Mouse (Mus musculus) brain, embryonic 14.5 days (tissue): ENCODE measurements around the gene Gp9. TPM values are rescaled to one million over a fixed set of nuclear protein-coding genes. Genes with fewer than 3 reads are reported as not detected.

Experiments used
- DNase-seq: peaks from one replicate; pipeline ENCODE4 v3.0.0-alpha.2; 2011; ENCODE audit warnings: low read depth
- CTCF ChIP-seq: fragments of 200-500 bp; IDR thresholded peaks from 2 replicates; pipeline ENCODE4 v1.5.1; 2012; ENCODE audit warnings: inconsistent platforms, mild to moderate bottlenecking, moderate library complexity, borderline replicate concordance; ENCODE audit not compliant: insufficient read depth, insufficient read length; ENCODE audit errors: extremely low read depth
- POLR2A ChIP-seq: fragments of 200-500 bp; IDR thresholded peaks from 2 replicates; pipeline ENCODE4 v1.6.1; 2012; ENCODE audit warnings: mild to moderate bottlenecking, inconsistent platforms, borderline replicate concordance; ENCODE audit not compliant: poor library complexity, insufficient read depth, insufficient read length, severe bottlenecking; ENCODE audit errors: extremely low read depth
- polyA plus RNA-seq: library from polyadenylated mRNA; depleted of rRNA; stranded (reverse); fragments of >200 nt; gene quantifications from 2 replicates; pipeline ENCODE4 v1.2.3, GENCODE M21; 2012

Gp9 gene
- polyA plus RNA-seq, 1 experiment = 1.3 TPM

DNA sequence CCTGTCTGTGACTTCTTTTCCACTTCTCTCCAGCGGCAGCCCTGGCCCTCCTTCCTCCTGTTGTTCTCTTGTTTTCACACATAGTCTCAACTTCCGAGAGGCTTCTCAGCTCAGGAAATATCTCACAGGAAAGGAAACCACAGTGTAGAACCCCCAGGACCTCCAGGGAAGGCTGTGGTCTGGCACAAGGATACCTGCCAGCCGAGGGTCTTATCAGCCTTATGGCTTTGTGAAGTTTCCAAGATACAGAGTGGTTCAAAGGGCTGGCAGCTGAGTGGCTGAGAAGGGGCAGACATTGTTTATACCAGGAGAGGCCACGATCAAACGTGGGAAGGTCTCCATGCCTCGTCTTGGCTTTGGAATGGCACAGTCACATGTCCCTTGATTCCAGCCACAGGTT is 38.0 kb upstream of the Gp9 start:
- DNase-seq = no peak
- TF ChIP-seq POLR2A (no peak), CTCF (no peak)

DNA sequence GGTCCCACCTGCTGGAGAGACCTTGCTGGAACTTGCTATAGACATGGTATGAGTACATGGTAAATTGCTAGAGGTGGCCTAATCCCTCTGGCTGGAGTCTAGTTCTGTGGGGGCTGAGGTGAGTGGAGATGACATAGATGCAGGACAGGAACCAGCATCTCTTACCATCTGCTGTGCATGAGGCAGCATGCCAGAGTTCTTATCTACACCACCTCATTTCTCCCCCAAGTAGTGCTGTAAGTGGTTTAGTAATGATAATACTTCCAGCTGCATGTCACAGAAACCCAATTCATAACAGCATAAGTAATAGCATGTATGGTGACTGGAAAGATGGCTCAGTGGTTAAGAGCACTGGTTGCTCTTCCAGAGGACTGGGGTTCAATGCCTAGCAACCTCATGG is 37.4 kb upstream of the Gp9 start:
- TF ChIP-seq CTCF = no peak
- TF ChIP-seq POLR2A = no peak

DNA sequence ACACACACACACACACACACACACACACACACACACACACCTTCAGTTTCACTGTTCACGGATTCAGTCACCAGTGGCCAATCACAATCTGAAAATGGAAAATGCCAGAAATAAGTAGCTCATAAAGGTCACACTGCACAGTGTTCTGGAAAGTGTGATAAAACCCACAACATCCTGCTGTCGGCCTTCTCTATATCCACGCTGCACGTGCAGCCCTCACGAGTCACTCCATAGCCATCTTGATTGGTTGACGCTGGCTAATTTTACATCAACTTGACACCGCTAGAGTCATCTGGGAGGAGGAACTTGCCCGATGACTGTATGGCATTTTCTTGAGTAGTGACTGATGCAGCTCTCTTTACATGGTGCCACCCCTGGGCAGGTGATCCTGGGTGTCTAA is 35.9 kb upstream of the Gp9 start:
- TF ChIP-seq CTCF = no peak
- TF ChIP-seq POLR2A = no peak
- no peak for DNase-seq

More for the DNA sequence above, 37.4 kb upstream of the Gp9 start:
- no peak for DNase-seq

DNA sequence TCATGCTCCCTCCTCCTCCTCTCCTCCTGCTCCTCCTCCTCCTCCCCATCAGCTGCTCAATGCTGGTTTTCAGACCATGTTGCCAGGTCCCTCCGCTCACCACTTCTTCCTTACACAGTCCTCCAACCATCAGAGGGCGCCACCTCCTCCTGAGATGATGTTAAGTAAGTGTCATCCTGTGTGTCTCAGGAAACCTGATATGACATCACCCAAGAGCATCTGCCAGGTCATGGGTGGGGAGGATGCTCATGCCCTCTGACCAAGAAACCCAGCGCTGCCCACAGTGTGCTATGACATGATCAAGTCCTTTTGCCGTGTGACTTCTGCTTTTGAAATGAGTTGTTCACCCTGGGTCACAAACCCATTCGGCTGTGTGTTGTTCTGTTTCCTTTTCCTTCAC is 35.1 kb upstream of the Gp9 start:
- DNase-seq = no peak
- TF ChIP-seq POLR2A (no peak), CTCF (no peak)

DNA sequence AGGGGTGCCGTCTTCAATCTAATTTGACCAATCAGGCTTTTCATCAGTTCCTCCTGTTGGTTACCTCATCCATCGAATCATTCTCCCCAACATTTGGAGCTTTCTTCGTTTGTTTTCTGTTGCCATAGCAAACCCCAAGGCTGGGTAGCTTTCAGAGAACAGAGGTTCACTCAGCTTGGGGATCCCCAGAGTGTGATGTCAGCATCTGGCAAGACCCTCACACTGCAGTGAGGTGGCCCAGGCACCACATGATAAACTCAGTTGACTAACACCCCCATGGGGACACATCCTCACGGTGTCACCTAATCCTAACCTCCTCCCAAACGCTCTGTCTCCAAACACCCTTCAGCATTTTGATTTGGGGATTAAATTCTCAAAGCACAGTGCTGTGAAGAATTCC is 34.6 kb upstream of the Gp9 start:
- no peak for DNase-seq
- TF ChIP-seq CTCF (no peak), POLR2A (no peak)

DNA sequence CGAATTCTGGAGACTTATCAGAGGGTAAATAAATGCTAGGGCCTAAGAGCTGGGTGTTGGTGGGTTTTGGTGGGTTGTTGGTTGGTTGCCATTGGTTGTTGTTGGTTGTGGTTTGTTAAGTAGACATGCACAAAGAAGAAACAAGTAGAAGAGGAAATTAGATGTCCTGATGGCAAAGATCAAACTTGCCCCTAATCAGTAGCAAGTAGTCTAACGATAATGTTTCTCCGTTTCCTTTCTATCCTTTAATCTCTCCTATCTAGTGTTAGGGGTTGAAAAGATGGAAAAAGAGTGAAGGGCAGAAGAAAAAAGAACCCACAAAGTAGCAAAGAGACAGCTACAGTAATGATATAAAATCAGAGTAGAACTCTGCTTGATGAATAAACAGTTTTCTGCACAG is 33.2 kb upstream of the Gp9 start:
- TF ChIP-seq POLR2A (no peak), CTCF (no peak)

DNA sequence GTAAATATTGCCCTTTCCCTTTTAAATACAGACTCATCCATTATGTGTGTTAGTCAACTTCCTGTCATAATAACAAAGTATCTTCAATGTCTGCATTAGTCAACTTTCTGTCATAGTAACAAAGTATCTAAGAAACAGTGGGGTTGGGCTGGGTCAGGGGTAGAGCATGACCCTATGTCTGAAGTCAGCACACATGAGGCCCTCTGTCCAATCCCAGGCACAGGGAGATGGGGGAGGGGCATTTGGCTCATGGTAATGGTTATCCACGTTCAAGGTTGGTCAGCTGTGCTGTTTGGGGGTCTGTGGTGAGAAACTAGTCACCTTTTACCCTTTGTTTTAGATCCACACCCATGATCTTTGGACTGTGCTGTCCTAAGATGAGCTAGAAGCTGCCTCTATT is 32.6 kb upstream of the Gp9 start:
- DNase-seq = no peak
- TF ChIP-seq POLR2A (no peak), CTCF (no peak)

More for the DNA sequence above, 33.2 kb upstream of the Gp9 start:
- DNase-seq = no peak

DNA sequence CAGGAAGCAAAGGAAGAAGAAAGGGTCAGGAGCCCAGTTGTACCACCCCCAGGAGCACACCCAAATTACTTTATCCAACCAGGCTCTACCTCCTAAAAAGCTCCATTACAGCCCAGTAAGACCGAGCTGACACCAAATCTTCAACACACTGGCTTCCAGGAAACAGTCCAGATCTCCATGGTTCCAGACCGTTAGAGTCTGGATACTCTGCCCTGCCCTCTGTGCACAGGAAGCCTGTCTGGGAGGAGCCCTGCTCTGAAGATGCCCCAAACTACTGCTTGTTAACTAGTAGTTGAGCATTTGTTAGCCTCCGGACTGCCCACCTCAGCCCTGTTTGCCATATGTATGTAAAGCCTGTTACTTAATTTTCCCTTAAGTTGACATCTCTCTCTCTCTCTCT is 31.8 kb upstream of the Gp9 start:
- DNase-seq = no peak
- TF ChIP-seq CTCF (no peak), POLR2A (no peak)

DNA sequence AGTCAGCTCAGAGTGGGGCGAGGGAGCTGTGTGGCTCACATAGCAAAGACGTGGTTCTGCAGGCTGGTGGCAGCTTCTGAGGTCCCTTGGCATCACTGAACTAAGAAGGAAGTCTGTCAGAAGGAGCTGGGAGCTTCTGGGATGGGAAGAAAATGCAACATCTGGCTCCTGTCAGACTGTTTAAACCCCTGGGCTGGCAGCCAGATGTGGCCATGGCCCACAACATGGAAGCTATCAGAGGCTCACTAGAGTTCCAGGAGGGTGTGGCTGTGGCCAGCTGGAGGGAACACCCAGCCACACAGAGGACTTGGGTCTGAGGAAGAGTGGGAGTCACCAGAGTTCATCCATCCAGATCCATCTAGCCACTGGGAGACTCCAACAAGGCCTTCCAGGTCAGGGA is 31.0 kb upstream of the Gp9 start:
- TF ChIP-seq POLR2A = no peak
- TF ChIP-seq CTCF = no peak
- DNase-seq = no peak

DNA sequence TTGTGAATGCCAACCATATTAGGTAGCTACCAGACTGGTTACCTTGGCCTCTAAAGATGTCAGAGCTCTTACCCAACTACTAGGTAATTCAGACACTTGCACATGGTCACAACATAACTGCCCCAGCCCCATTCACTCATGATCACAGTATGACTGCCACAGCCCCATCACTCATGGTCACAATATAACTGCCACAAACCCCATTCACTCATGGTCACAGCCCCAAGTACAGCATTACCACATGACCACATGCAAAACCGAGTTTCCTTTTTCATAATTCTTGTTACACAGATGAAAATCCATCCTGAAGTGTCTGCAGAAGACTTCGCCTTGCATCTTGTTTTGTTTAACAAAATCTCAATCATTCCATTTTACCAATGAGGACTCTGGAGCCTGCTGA is 29.8 kb upstream of the Gp9 start:
- TF ChIP-seq POLR2A (no peak), CTCF (no peak)
- no peak for DNase-seq

DNA sequence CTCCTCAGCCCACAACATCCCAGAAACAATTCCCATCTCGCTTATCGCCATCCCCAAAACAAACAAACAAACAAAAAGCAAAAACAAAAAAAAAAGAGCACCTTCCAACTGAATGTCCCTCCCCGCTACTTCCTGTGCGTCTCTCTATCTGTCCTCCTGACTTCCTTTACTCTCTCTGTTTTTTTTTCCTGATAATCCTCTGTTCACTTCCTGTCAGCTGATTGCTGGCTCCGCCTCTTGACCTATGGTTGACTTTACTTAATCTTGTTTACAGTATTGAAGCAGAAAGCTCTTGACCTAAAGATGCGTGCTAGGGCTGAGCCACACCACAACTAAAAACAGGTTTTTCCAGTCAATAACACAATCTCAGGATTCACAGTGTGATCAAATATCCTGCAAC is 29.3 kb upstream of the Gp9 start:
- no peak for TF ChIP-seq POLR2A
- no peak for TF ChIP-seq CTCF
- DNase-seq = no peak

DNA sequence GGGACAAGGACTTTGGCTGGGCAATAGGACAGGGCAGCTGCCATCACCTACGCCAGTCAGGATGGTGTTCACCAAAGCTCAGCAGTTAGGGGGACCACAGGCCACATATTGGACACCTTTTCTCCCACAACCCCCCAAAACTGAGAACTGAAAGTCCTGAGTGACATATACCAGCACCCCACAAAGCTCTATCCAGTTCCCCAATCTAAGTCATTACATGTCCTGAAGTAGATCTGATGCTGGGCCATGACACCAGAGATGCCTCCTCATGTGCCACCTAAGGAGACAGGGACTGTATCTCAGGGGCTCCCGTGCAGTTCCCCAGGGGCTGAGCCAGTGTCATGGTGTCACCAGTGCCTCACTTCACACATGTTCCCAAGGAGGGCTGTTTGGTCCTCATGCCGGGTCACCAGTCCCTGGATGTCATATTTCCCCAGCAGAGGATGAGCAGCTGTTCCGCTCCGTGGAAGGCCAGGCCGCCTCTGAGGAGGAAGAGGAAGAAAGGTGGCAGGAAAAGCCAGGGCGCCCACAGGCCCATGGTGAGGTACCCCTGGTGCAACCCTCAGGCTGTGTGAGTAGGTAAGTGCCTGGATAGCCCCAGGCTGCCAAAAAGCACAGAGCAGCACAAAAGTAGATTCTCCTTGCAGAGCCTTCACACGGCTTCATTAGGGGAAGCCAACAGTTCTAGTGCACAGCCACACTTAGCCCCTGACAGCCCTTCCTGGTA is 27.5 kb upstream of the Gp9 start:
- no peak for DNase-seq
- TF ChIP-seq POLR2A = no peak
- TF ChIP-seq CTCF = no peak
